Mouse (Mus musculus) right cerebral cortex, postnatal 4 days (tissue): ENCODE results near the gene Trabd2b.

Source experiments
- DNase-seq: peaks from one replicate; pipeline ENCODE4 v3.0.0-alpha.2; 2022

The Trabd2b gene

DNA sequence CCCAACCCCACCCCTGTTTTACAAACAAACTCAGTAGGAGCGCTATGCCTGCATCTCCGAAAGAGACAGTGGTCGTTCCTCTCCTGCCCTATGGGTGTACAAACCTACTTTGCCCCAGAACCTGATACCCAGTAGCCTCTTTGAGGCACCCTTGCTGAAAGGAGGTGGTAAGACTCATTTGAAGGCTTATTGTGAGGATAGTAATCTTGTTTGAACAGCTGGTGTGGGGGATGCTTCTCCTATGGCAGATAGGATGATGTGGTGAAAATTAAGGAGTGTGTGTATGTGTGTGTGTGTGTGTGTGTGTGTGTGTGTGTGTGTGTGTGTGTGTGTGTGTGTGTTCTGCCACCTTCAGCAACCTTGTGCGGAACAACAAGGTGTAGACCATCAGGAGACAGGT lies 202.8 kb downstream of the Trabd2b start:
- DNase-seq: no peak

- no peak for DNase-seq
Observed at GRCm38 (mm10) chr4:114611166-114611929, 204.8 kb downstream of the Trabd2b start.

DNA sequence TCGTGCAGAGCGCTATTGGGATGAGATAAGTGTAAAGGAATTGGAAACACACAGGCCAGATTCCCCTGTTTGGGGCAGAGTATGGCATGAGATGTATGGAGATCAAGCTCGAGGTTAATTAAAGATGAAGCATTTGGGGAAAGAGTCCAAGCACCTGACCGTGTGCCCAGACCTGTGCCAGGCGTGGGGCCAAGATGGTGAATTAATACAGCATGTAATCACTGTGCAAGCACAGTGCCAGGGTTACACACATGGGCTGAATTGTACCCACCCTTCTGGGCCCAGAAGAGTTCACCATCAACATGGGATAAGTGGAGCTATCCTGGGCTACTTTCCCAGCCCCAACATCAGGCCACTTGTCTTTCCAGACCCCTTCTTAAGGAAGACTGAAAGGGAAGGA lies 205.5 kb downstream of the Trabd2b start:
- no peak for DNase-seq

GRCm38 (mm10) chr4:114612827-114613226 lies 206.3 kb downstream of the Trabd2b start:
- no peak for DNase-seq

GRCm38 (mm10) chr4:114614086-114614485 lies 207.6 kb downstream of the Trabd2b start:
- DNase-seq: no peak

DNA sequence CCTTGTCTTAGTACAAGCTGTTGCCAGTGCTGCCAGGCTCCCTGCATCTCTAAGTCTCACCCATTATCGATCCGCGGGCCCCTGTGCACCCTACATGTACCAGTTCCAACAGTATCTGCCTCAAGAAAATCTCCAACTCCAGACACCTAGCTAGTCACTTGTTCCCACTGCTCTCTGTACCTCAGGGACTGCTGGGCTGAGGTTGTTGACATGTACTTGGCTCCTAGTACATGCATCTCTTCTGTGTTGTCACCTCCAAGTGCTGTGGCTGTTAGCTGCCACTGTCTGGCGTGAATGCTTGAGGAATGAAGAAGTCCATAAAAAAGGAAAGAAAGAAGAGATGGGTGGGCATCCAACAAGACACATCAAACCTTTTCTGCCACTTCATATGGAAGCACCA lies 209.2 kb downstream of the Trabd2b start:
- no peak for DNase-seq

DNA sequence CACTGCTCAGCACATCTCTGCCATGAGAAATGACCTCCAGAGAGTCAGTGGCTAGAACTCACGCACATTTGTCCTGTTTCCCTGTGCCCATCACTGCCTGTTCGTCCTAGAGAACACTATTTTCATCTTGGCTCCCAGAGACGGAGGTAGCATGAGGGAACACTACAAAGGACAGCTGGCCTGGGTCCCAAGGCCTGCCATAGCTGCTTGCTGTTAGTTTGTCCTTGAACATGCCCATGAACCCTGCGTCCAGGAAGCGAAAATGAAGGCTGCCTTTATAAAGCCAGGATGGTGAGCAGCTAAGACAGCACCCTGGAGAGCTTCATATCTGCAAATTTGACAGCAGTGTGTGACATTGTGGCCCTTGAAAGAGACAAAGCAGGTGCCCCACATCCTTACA lies 216.4 kb downstream of the Trabd2b start:
- DNase-seq: no peak

GRCm38 (mm10) chr4:114624114-114624910 lies 217.8 kb downstream of the Trabd2b start:
- no peak for DNase-seq

DNA sequence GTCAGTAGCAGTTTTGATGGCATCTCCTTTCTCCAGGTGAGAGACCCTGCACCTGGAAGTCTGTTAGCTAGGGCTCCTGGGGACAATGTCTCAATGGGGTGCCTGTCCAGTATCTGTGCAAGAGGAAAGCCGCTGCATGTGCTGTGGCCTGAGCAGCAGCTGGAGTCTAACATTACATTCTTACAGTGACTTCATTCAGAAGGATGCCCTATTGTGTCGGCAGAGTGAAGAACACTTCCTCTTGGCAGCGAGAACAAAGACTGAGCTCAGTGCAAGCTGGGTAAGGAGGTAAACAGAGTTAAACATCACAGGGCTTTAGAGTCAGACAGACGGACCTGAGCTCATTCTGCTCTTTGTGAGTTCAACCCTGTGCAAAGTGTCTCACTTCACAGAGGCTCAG lies 218.8 kb downstream of the Trabd2b start:
- no peak for DNase-seq

- DNase-seq: no peak
Observed at GRCm38 (mm10) chr4:114625920-114626319, 219.4 kb downstream of the Trabd2b start.

DNA sequence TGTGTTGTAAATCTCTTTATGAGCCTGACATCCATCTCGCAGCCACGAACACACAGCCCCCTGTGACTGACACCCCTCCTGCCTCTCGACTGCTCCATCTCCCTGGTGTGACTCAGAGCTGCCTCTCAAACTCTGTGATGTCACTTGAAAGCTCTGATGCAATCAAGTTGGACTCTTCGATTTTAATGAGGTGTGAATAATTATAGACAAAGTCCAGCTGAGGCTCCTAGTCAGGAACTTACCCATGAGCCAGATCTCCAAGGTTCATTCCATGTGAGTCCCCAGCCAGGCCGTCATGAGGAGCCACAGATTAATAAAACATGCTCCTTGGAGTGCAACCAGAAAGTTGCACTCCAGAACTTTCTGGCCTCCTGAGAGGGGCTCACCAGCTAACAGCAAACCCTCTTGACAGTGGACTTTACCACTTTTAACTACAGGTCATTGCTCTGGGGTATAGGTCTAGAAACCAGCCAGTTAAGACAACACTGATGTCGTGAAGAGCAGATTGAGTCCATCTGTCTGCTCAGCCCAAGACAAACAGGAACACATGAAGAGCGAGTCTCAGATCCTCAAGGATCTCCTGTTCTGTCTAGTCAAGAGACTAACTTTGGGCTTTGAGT lies 221.3 kb downstream of the Trabd2b start:
- DNase-seq: no peak

GRCm38 (mm10) chr4:114635889-114636288 lies 229.4 kb downstream of the Trabd2b start:
- DNase-seq: peak; percentile 72

DNA sequence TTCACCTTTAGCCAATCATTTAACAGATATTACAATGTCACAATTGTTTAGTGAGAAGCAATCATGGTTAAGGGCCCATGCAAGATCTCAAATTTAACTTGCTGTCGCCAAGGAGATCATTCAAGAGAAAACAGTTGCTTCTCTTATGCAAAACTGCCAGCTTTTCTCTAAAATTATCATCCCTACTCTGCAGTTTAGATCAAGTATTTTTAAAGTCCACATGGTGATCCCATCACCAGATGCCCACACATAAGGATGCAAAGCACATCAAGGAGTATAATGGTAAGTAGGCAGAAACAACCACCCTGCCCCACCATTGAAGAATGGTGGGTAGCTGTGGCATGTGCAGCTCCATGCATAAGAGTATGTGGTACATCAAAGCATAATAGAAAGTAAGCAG lies 229.8 kb downstream of the Trabd2b start:
- no peak for DNase-seq

DNA sequence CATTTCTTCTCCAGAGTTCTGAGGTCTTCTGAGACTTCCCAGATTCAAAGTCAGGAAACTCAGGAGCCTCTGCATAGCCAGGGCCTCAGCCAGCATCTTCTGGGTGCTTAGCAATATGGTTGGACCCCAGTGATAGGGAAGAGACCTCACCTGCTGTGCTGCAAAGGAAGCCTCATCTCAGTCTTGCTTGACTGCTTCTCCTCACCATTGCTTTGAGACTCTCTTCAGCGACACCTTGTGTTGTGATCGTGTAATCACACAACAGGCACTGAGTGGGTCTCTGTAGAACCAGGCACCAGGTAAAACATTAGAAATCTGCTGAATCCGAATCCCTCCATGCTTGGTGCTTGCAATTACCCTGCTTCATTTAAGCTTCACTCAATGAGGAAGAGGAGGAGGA lies 230.6 kb downstream of the Trabd2b start:
- no peak for DNase-seq

DNA sequence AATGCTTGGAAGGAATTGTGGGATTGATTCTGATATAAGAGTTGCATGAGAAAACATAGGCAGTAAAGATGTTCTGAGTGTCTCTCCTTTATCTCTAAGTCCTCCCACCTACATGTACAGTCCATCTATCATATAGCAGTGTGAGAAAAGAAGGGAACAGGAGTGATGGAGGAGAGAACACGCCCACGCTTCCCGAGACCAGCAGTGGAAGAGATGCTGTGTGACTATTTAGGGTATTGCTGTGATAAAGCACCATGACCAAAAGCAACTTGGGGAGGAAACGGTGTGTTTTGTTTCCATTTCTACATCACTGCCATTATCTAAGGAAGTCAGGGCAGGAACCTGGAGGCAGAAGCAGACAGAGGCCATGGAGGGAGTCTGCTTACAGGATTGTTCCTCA lies 235.9 kb downstream of the Trabd2b start:
- DNase-seq: no peak

- DNase-seq: no peak
Observed at GRCm38 (mm10) chr4:114643679-114644208, 237.2 kb downstream of the Trabd2b start.

- DNase-seq: no peak
Observed at GRCm38 (mm10) chr4:114645341-114645740, 238.8 kb downstream of the Trabd2b start.

DNA sequence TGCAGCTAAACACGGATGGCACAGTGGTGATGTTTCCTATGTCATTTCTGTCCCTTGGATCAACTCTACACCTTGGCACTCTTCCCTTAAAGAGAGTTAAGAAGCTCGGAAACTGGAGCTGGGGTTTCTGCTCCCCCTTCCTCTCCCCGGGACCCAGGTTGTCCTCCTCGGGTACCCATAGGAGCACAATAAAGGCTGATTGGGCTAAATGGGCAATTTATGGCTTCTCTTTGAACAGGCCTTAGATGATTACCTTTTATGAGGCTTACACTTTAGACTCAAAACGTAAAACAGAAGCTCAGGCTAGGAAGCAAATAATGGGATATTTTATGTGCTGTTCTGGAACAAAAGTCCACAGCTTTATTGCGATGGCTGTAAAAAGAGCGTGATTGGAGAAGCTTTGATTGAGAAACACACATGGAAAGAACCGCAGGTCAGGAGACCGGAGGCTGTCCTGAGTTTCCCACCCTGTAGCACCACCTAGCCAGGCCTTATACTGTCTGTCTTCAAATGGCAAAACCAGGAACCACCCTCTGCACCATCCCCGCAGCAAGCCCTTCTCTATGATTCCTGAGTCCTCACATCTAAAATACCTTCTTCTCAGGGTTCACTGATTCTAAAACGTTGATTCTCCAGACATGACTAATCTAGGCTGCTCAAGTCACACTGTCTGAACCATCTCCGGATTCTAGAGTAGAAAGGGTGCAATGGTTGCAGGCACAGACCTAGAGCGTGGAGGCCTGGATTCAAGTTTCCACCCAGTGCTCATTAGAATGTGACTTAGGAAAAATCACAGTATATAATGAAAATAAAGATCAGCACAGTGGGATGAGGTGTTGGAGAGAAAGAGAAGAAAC lies 240.5 kb downstream of the Trabd2b start:
- DNase-seq: no peak

DNA sequence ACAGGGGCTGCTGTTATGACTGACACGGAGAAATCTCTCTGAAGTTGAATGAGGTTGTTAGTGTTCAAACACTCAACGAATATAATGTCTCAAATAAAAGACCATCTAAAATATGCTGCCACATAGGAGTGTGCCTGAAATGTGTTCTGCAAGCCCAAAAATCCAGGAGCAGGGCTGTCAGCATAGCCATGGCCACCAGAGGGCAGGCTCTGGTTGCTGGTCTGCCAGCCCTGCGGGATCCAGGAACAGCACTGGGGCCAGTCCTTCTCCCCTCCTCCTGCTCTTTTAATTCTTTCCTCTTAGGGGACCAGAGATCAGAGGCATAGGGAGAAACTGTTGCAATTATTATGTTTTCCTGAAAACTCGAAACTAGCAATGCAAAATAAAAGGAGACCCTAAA lies 241.2 kb downstream of the Trabd2b start:
- DNase-seq: peak; percentile 83

GRCm38 (mm10) chr4:114648532-114649074 lies 242.1 kb downstream of the Trabd2b start:
- DNase-seq: no peak

DNA sequence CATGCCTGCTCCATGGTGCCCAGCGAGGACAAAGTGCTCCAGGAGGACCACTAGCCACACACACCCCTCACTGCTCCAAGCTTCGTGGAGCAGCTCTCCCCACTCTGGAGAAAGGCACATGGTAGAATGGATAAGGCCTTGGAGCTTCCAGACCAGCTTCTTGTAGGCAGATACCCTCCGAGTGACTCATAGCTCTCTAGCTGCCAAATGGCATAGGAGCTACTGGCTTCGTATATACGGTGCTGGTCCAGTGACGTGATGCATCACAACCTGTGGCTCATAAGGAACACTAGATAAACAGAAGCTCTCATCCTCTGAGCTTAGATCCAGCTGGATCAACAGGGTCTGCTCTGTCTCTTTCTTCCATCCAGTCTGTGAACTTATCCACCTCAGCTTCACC lies 244.0 kb downstream of the Trabd2b start:
- no peak for DNase-seq

GRCm38 (mm10) chr4:114651007-114651406 lies 244.5 kb downstream of the Trabd2b start:
- no peak for DNase-seq
